Mouse (Mus musculus) spleen, postnatal 14 days (tissue): ENCODE measurements around the gene Tas2r125.
"Not testable (repeated sequence)": the region's sequence is repeated elsewhere in the genome, so short reads cannot be mapped to it uniquely, and the experiment has no call there.

ENCODE experiments used
- DNase-seq, 2 experiments: peaks; one replicate each; pipeline ENCODE4 v3.0.0; 2021 to 2022; ENCODE audit warnings: low spot score in 2 of 2

The Tas2r125 gene

DNA sequence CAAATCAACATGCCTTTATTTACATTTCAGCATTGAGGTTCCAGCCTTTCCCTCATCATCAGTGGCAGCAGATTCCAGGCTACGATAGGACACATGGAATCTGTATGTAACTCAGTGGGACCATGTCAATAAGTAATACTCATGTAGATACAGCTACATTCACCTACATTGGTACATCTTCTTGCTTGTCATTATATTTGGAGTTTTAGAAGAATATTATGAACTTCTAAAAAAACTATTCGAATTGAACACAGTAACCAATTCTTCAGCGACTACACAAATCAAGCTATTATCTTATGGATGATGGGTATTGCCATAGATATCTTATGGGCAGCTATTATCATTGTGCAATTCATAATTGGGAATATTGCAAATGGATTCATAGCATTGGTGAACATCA lies at the start of gene Tas2r125:
Gene Tas2r125, plus strand, starts transcription at position 301 of the 400 bp plus-strand sequence.
- no peak for DNase-seq

DNA sequence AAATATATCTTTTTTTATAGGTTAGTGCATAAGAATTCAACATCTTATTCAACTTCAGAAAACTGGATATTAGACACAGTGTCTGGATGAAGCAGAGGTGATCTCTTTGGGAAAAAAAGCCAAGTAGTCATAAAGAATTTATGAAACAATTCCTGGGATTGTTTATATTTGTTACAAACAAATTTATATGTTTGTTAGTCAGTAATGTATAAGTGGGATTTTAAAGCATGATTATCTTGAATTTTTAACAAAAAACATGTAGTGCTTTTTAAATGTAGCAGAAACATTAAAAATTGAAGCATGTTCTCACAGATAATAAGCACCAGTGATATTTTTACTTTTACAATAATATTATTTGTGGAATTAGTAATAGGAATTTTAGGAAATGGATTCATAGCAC lies 41.7 kb upstream of the Tas2r125 start, which contains the start of gene Tas2r110:
Gene Tas2r110, plus strand, starts transcription at position 301 of the 400 bp plus-strand sequence.
- no peak for DNase-seq

GRCm38 (mm10) chr6:132892711-132893110 lies 16.7 kb upstream of the Tas2r125 start, which contains the start of gene Tas2r113:
Gene Tas2r113, plus strand, starts transcription at chr6:132893011.
- no peak for DNase-seq

- not testable (repeated sequence) for DNase-seq
Measured at GRCm38 (mm10) chr6:132941376-132941775, 31.9 kb downstream of the Tas2r125 start.

GRCm38 (mm10) chr6:132950802-132951201 lies 41.4 kb downstream of the Tas2r125 start, which contains the start of gene Tas2r129:
Gene Tas2r129, plus strand, starts transcription at chr6:132951102.
- no peak for DNase-seq

GRCm38 (mm10) chr6:132957819-132958218 lies 48.4 kb downstream of the Tas2r125 start, which contains the start of gene Tas2r131:
Gene Tas2r131, minus strand, starts transcription at chr6:132957919.
- DNase-seq, result no peak
